Mouse (Mus musculus) left cerebral cortex, postnatal 4 days (tissue): ENCODE data around the gene Mapkapk3. TPM values are rescaled to one million over a fixed set of nuclear protein-coding genes. Genes with fewer than 3 reads are reported as not detected.
"Not testable (repeated sequence)": the region's sequence is repeated elsewhere in the genome, so short reads cannot be mapped to it uniquely, and the experiment has no call there.

Experiments
- DNase-seq: peaks from one replicate; pipeline ENCODE4 v3.0.0-alpha.2; 2022
- intact Hi-C: fragments of 180-260 bp; cut with DNase I; formaldehyde crosslinking; loops from one replicate; pipeline ENCODE4 v1.15.1; 2025
- total RNA-seq, 2 experiments: library from RNA; stranded (reverse); gene quantifications; 2 replicates each; pipeline ENCODE4 v1.2.3; 2021

Mapkapk3 gene
- total RNA-seq, 2 experiments from 2014 or later = 3.3 to 4.8 TPM

GRCm38 (mm10) chr9:107308346-107309000 lies 18.8 kb upstream of the Mapkapk3 start:
- intact Hi-C loops = no loop called here
- no peak for DNase-seq

- intact Hi-C loops = no loop called here
- DNase-seq = peak; percentile 39
Measured at GRCm38 (mm10) chr9:107307886-107308285, 18.2 kb upstream of the Mapkapk3 start.

- intact Hi-C loops = no loop called here
- no peak for DNase-seq
Measured at GRCm38 (mm10) chr9:107307099-107307872, 17.6 kb upstream of the Mapkapk3 start.

- intact Hi-C loops, DNase-seq: not testable (repeated sequence)
Measured at GRCm38 (mm10) chr9:107306673-107307072, 17.0 kb upstream of the Mapkapk3 start.

- intact Hi-C loops = no loop called here
- peak; percentile 35 for DNase-seq
Measured at GRCm38 (mm10) chr9:107305601-107306542, 16.2 kb upstream of the Mapkapk3 start.

GRCm38 (mm10) chr9:107305012-107305411 lies 15.3 kb upstream of the Mapkapk3 start:
- DNase-seq = no peak
- intact Hi-C loops = no loop called here

- DNase-seq = no peak
- intact Hi-C loops = no loop called here
Measured at GRCm38 (mm10) chr9:107304383-107304782, 14.7 kb upstream of the Mapkapk3 start.

GRCm38 (mm10) chr9:107303900-107304299 lies 14.2 kb upstream of the Mapkapk3 start:
- intact Hi-C loops = no loop called here
- DNase-seq = no peak

GRCm38 (mm10) chr9:107303121-107303820 lies 13.6 kb upstream of the Mapkapk3 start:
- intact Hi-C loops = no loop called here
- DNase-seq = no peak

GRCm38 (mm10) chr9:107302592-107302991 lies 12.9 kb upstream of the Mapkapk3 start:
- intact Hi-C loops = no loop called here
- no peak for DNase-seq

GRCm38 (mm10) chr9:107301554-107302331 lies 12.1 kb upstream of the Mapkapk3 start:
- no peak for DNase-seq

GRCm38 (mm10) chr9:107300224-107300973 lies 10.7 kb upstream of the Mapkapk3 start:
- intact Hi-C loops = no loop called here
- DNase-seq = no peak

More at GRCm38 (mm10) chr9:107301554-107302331, 12.1 kb upstream of the Mapkapk3 start:
- intact Hi-C loops = no loop called here

- DNase-seq = no peak
- intact Hi-C loops = loop anchor here (5.0 kb wide), 1 partner anchor 213 kb away; no protein-coding TSS in a partner anchor
Measured at GRCm38 (mm10) chr9:107299783-107300182, 10.1 kb upstream of the Mapkapk3 start.

- intact Hi-C loops = loop anchor here (5.0 kb wide), 1 partner anchor 213 kb away; no protein-coding TSS in a partner anchor
- DNase-seq = no peak
Measured at GRCm38 (mm10) chr9:107298876-107299275, 9.2 kb upstream of the Mapkapk3 start.

- intact Hi-C loops = loop anchor here (5.0 kb wide), 1 partner anchor 214 kb away; no protein-coding TSS in a partner anchor
- no peak for DNase-seq
Measured at GRCm38 (mm10) chr9:107298059-107298780, 8.5 kb upstream of the Mapkapk3 start.

- DNase-seq = no peak
- intact Hi-C loops = loop anchor here (5.0 kb wide), 1 partner anchor 215 kb away; no protein-coding TSS in a partner anchor
Measured at GRCm38 (mm10) chr9:107297658-107298057, 8.0 kb upstream of the Mapkapk3 start.

- no peak for DNase-seq
- intact Hi-C loops = loop anchor here (5.0 kb wide), 1 partner anchor 215 kb away; no protein-coding TSS in a partner anchor
Measured at GRCm38 (mm10) chr9:107297059-107297458, 7.4 kb upstream of the Mapkapk3 start.

- intact Hi-C loops = loop anchor here (5.0 kb wide), 1 partner anchor 216 kb away; no protein-coding TSS in a partner anchor
- DNase-seq = peak; percentile 93
Measured at GRCm38 (mm10) chr9:107296501-107296965, 6.9 kb upstream of the Mapkapk3 start.
